Mouse (Mus musculus): ENCODE results near the gene Pacs1.
"Not testable (repeated sequence)": the region's sequence is repeated elsewhere in the genome, so short reads cannot be mapped to it uniquely, and the experiment has no call there.

DNA sequence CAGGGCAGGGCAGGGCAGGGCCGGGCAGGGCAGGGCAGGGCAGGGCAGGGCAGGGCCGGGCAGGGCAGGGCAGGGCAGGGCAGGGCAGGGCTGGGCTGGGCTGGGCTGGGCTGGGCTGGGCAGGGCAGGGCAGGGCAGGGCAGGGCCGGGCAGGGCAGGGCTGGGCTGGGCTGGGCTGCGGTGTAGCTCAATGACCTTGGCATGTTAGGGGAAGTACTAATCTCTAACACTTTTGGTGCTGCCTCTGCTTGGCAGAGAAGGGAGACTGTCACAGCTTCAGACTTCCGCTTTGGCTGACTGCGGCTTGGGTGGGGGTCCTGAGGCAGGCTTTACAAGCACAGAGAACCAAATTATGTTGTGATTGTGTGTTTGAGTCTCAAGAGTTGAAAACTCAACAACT lies 123.9 kb downstream of the Pacs1 start:
- TF ChIP-seq POLR2A (IDR thresholded peaks at IDR 0.05; ENCODE audit: extremely low read depth, insufficient read depth, low read length); CTCF (IDR thresholded peaks at IDR 0.05; ENCODE audit: low read depth, low read length): not testable (repeated sequence)

All from liver, adult 2 months (tissue).